Mouse (Mus musculus): Measurements from ENCODE around the gene Tmem242.

DNA sequence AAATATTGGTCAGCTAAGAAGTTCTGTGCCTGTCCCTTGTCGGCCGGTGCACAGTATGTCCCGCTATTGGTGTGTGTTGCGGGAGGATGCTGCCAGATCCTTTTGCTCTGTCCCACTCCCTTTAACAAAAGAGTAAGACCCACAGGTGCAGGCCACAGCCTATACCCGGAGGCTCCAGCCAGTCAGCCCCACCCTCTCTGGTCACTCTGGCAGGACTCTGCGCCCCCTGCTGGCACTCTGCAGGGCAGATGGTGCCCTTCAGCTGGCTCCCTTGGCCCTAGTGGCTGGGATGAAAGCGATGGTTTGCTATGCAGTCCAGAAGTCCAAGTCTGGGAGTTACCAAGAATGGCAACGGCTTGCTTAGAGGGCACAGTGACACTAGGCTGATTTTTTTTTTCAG, 37.4 kb downstream of the Tmem242 start:
- no peak for TF ChIP-seq POLR2A (IDR thresholded peaks at IDR 0.05; ENCODE audit: borderline replicate concordance, insufficient read depth, low read length)
- TF ChIP-seq CTCF (IDR thresholded peaks at IDR 0.05; ENCODE audit: borderline replicate concordance, insufficient read depth, low read depth, low read length): peak; percentile 67; the same call in 1 of the 2 replicates

Measured in cerebellum, adult 2 months (tissue).